Mouse (Mus musculus) liver, embryonic 11.5 days (tissue): Measurements from ENCODE around the gene Sf1. TPM values are rescaled to one million over a fixed set of nuclear protein-coding genes. Genes with fewer than 3 reads are reported as not detected.

Experiments used
- ATAC-seq: fragments of 200-750 bp; cut with Nextera tagmentation; replicated peaks from 2 replicates; pipeline ENCODE4 v1.8.0; 2017; ENCODE audit warnings: moderate number of reproducible peaks, mild to moderate bottlenecking, moderate TSS enrichment, moderate library complexity; ENCODE audit not compliant: low FRiP score
- DNase-seq: peaks from one replicate; pipeline ENCODE4 v3.0.0-alpha.2; 2017; ENCODE audit warnings: low spot score
- H3K27ac ChIP-seq: fragments of 300-500 bp; sonication (generic); 2 replicates; pipeline ENCODE4 v1.5.1; 2014; ENCODE audit warnings: mild to moderate bottlenecking, low read depth, low read length, control low read depth
- H3K27me3 ChIP-seq: fragments of 300-500 bp; sonication (generic); replicated peaks from 2 replicates; pipeline ENCODE4 v1.6.1; 2014; ENCODE audit warnings: low read length, mixed read lengths; ENCODE audit not compliant: control insufficient read depth, insufficient read depth
- H3K36me3 ChIP-seq: fragments of 300-500 bp; sonication (generic); 2 replicates; pipeline ENCODE4 v1.6.1; 2014; ENCODE audit warnings: mild to moderate bottlenecking, low read length, moderate library complexity, mixed read lengths; ENCODE audit not compliant: control insufficient read depth, insufficient read depth
- H3K4me1 ChIP-seq: fragments of 300-500 bp; sonication (generic); replicated peaks from 2 replicates; pipeline ENCODE4 v1.6.1; 2014; ENCODE audit warnings: low read length, mixed read lengths; ENCODE audit not compliant: control insufficient read depth, insufficient read depth
- H3K4me2 ChIP-seq: fragments of 300-500 bp; sonication (generic); 2 replicates; pipeline ENCODE4 v1.6.1; 2014; ENCODE audit warnings: mild to moderate bottlenecking, control low read depth, moderate library complexity
- H3K4me3 ChIP-seq: fragments of 300-500 bp; sonication (generic); 2 replicates; pipeline ENCODE4 v1.5.1; 2014; ENCODE audit warnings: low read depth, low read length, control low read depth
- H3K9ac ChIP-seq: fragments of 300-500 bp; sonication (generic); 2 replicates; pipeline ENCODE4 v1.6.1; 2014; ENCODE audit warnings: low read depth, low read length, control low read depth
- H3K9me3 ChIP-seq: fragments of 300-500 bp; sonication (generic); 2 replicates; pipeline ENCODE4 v1.6.1; 2016; ENCODE audit warnings: low read length, inconsistent platforms, mixed read lengths; ENCODE audit not compliant: control insufficient read depth
- WGBS: fragments of 180-500 bp; shearing (Covaris S2); extraction: QIAGEN DNeasy Blood & Tissue Kit; methylation state at CpG from one replicate; pipeline ENCODE4 v1.1.7; 2014; 5-methylcytosine and 5-hydroxymethylcytosine counted together
- polyA plus RNA-seq: library from polyadenylated mRNA; unstranded; fragments of >200 nt; fragmentation: Nextera tagmentation; extraction: Ambion mirVana; gene quantifications from 2 replicates; pipeline ENCODE4 v1.2.1, GENCODE M21; 2014

Gene Sf1
- polyA plus RNA-seq, 1 experiment from 2014 or later, result 203 TPM

DNA sequence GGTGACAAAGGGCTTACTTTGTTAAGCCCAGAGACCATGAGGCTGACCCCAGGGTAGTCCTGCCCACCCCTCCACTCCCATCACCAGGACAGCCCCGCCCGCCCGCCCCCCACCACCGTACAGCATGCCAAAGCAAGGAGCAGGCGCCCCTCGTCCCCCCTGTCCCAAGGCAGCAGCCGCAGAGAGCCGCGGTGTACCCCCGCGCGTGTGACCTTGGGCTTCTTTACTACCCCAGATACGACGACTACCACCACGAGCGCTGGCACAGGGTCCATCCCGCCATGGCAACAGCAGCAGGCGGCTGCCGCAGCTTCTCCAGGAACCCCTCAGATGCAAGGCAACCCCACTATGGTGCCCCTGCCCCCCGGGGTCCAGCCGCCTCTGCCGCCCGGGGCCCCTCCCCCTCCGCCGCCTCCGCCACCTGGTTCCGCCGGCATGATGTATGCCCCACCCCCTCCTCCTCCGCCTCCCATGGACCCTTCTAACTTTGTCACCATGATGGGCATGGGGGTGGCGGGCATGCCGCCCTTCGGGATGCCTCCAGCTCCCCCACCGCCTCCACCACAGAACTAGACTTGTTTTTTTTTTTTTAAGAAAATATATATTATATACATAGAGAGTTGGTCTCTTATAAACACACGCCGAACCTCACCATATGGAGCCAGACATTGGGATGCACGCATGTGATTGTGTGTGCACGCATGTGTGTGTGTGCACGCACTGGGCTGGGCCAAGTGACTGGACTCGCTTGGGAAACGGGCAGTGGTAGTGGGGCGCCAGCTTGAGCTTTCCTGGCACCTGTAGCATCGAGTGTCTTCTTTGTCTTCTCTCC lies 12.1 kb downstream of the Sf1 start:
- Histone ChIP-seq H3K27ac (no peak overlapping the region), H3K4me2 (no peak overlapping the region), H3K4me3 (no peak overlapping the region), H3K9me3 (no peaks in the 10 kb centered on the region), H3K27me3 (no peaks in the 10 kb centered on the region), H3K4me1 (no peaks in the 10 kb centered on the region; the same call in 1 of the 2 replicates), H3K9ac (no peak overlapping the region), H3K36me3 (peaks cover 76% of the 10 kb centered on the region)
- no peak for DNase-seq
- ATAC-seq, result no peak
- 94% methylated on average over 41 of the region's 42 CpGs for WGBS

DNA sequence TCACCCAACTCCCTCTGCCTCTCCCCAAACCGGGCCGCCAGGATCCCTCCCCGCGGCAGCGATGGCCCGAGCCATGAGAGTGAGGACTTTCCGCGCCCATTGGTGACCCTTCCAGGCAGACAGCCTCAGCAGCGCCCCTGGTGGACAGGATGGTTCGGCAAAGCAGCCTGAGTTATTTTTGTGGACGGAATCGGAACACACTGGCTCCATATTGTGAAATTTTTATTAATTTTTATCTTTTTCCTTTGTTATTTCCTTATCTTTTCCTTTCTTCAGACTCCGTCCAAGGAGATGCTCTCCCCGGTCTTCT lies 12.7 kb downstream of the Sf1 start:
- ATAC-seq (no peak), DNase-seq (no peak)
- no peak overlapping the region for H3K27ac ChIP-seq
- H3K36me3 ChIP-seq, result peaks cover 71% of the 10 kb centered on the region
- WGBS, result 79% methylated on average over 14 of the region's 14 CpGs
- H3K4me3 ChIP-seq, result no peak overlapping the region
- no peaks in the 10 kb centered on the region for H3K27me3 ChIP-seq
- no peaks in the 10 kb centered on the region; the same call in 1 of the 2 replicates for H3K4me1 ChIP-seq
- no peak overlapping the region for H3K9ac ChIP-seq
- no peak overlapping the region for H3K4me2 ChIP-seq
- H3K9me3 ChIP-seq, result no peaks in the 10 kb centered on the region

DNA sequence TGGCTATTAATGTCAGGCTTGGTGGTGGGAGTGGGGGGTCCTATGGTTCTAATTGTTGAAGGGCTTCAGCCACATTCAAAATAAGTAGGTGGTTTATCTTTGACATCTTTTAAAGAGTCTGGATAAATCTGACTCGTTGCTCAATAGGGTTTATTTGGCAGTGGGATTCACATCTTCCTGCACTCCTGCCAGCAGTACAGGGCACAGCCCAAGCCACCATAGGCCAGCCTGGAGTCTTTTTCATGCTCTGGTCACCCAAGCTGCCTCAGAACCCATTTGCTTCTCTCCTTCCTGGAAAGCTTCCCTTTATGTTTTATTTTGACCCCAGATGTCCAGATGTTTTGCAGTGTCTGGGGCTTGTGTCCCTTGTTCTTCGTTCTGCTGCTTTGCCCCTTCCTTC lies 13.2 kb downstream of the Sf1 start:
- DNase-seq (no peak), ATAC-seq (no peak)
- Histone ChIP-seq H3K4me1 (no peaks in the 10 kb centered on the region; the same call in 1 of the 2 replicates), H3K27ac (no peak overlapping the region), H3K9ac (no peak overlapping the region), H3K4me3 (no peak overlapping the region), H3K4me2 (no peak overlapping the region), H3K9me3 (no peaks in the 10 kb centered on the region), H3K27me3 (no peaks in the 10 kb centered on the region), H3K36me3 (peaks cover 67% of the 10 kb centered on the region)
- WGBS, result 74% methylated on average over 2 of the region's 2 CpGs

DNA sequence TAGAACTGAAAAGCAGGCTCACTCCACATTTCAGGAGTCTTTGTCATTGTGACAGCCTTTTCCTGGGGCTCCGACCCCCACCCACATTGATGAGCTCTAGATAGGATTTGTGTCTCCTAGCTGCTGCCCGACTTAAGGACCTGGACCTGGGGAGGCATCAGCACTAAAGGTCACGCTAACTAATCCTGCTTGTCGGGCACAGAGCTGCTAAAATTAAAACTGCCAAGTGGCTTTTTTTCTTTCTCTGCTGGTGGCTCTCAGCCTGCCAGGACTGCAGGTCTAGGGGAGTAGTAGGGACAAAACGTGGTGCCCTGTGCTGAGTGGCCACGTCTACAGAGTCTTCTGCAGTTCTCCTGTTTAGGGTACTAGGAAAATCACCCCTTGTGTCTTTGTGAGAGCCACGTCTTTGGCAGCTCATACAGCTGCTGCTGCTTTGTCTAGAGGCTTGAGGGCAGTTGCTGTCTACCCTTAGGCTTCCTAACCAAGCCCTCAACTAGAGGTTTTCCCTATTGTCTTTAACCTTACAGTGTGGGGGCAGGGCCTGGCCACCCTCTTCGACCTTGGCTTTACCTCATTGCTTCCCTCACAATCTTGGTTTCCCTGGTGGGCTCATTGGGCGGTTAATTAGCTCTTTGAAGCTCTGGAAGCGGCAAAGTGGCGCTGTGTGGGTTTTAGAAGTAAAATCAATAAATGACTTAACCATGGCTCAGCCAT lies 14.0 kb downstream of the Sf1 start:
- H3K9me3 ChIP-seq, result no peaks in the 10 kb centered on the region
- no peak overlapping the region for H3K9ac ChIP-seq
- H3K27me3 ChIP-seq, result no peaks in the 10 kb centered on the region
- 84% methylated on average over 11 of the region's 11 CpGs for WGBS
- DNase-seq, result no peak
- H3K27ac ChIP-seq, result no peak overlapping the region
- ATAC-seq, result no peak
- H3K4me1 ChIP-seq, result no peaks in the 10 kb centered on the region; the same call in 1 of the 2 replicates
- H3K4me2 ChIP-seq, result no peak overlapping the region
- peaks cover 58% of the 10 kb centered on the region for H3K36me3 ChIP-seq
- H3K4me3 ChIP-seq, result no peak overlapping the region

DNA sequence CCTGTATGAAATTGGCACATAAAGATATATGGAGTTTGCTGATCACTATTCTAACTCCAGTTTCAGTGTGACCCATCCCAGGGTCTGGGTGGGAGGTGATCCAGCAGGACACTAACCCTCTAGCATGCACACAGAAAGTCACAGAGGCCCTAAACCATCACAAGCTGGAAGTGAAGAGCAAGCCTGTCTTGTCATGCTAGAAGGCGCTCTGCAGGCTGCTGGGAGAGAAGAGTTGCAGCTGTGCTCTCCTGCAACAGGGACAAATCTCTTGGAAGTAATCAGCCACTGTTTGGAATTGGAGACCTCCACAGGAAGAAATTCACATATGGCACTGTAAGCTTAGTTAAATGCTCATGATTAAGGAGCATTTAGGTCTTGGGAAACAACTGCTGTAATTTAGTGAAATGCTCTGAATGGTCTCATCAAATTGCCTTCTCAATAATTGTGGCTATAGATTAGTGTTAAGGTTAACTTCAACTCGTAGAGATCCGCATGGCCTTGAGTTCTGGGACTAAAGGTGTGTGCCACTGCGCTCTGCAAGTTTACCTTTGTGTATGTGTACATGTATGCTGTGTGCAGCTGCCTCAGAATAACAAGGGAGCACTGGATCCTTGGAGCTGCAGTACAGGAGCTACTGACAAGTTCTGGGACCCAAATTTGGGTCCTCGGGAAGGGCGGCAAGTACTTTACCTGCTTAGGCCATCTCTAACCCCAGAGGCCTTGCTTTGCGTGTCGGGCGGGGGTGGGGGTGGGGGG lies 17.1 kb downstream of the Sf1 start:
- Histone ChIP-seq H3K27ac (no peak overlapping the region), H3K4me1 (peaks cover 15% of the 10 kb centered on the region), H3K4me2 (no peak overlapping the region), H3K9ac (no peak overlapping the region), H3K36me3 (peaks cover 29% of the 10 kb centered on the region), H3K9me3 (no peaks in the 10 kb centered on the region), H3K4me3 (no peak overlapping the region), H3K27me3 (no peaks in the 10 kb centered on the region)
- DNase-seq (no peak), ATAC-seq (no peak)
- WGBS, result 88% methylated on average over 9 of the region's 9 CpGs

DNA sequence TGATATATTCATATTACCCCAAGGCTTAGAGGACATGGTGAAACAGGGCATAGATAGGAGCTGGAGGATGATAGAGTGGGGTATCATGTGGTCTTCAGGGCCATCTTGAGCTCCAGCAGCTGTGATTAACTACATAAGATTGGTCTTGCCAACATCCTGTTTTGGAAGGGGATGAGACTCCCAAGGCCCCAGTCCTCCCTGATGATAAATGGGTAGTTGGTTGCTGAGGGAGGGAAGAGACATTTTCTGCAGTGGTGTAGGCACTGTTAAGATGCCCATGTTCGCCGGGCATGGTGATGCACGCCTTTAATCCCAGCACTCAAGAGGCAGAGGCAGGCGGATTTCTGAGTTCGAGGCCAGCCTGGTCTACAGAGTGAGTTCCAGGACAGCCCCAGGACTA lies 17.7 kb downstream of the Sf1 start:
- H3K9me3 ChIP-seq, result no peaks in the 10 kb centered on the region
- H3K36me3 ChIP-seq, result peaks cover 23% of the 10 kb centered on the region
- H3K4me3 ChIP-seq, result no peak overlapping the region
- no peak overlapping the region; the same call in 1 of the 2 replicates for H3K27ac ChIP-seq
- peaks cover 15% of the 10 kb centered on the region for H3K4me1 ChIP-seq
- DNase-seq (no peak), ATAC-seq (no peak)
- H3K4me2 ChIP-seq, result no peak overlapping the region
- no peaks in the 10 kb centered on the region for H3K27me3 ChIP-seq
- 92% methylated on average over 5 of the region's 5 CpGs for WGBS
- H3K9ac ChIP-seq, result no peak overlapping the region

DNA sequence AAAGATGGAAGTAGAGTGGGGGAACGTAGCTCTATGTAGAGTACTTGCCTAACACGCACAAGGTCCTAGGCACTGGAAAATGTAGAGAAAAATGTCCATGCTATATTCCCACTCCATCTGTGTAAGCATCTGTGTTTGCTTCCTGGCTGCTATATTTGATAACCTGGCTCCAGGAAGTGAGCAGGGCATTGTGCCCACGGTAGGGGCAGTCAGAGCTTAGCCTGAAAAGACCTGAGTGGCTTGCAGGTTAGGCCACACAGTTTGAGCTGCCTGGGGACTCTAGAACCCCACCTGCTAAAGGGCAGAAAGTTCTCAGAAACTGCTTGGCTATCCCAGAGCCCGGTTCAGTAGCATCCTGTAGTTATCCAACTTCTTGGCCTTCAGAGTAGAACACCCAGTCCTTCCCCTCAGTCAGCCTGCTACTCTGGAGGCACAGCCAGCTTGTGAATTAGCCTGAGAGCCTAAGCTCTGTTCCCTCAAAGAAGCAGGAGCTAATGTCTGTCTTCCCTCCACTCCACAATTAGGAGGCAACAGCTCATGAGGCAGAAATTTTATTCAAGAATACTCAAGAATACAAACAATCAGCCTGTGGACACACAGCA lies 18.9 kb downstream of the Sf1 start:
- ATAC-seq (no peak), DNase-seq (no peak)
- Histone ChIP-seq H3K27me3 (no peaks in the 10 kb centered on the region), H3K4me3 (no peak overlapping the region), H3K36me3 (peaks cover 12% of the 10 kb centered on the region), H3K9ac (no peak overlapping the region), H3K4me1 (peaks cover 15% of the 10 kb centered on the region), H3K4me2 (no peak overlapping the region), H3K27ac (no peak overlapping the region), H3K9me3 (no peaks in the 10 kb centered on the region)
- 58% methylated on average over 4 of the region's 4 CpGs for WGBS

DNA sequence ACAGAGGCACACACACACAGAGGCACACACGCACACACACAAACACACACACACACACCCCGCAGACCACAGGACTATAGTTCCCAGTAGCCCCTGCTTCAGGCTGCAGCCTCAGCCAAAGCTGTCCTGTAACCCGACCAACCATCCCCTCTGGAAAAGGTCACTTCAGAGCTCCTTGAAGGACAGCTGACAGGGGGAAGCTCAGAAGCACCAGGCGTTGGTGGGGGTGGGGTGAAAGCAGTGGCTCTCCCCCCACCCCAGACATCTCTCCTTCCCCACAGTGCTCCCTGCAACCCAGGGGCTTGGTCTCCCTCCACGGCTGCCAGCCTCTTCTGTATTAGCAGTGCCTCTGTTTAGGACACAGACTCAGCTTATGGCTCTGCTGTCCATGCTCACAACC lies 20.0 kb downstream of the Sf1 start:
- H3K27ac ChIP-seq, result no peak overlapping the region
- H3K9ac ChIP-seq, result no peak overlapping the region
- 44% methylated on average over 5 of the region's 5 CpGs for WGBS
- H3K4me1 ChIP-seq, result peaks cover 15% of the 10 kb centered on the region
- DNase-seq, result no peak
- H3K36me3 ChIP-seq, result peaks cover 3% of the 10 kb centered on the region; the same call in 1 of the 2 replicates
- H3K9me3 ChIP-seq, result no peaks in the 10 kb centered on the region
- ATAC-seq, result no peak
- no peaks in the 10 kb centered on the region; the same call in 1 of the 2 replicates for H3K27me3 ChIP-seq
- H3K4me2 ChIP-seq, result no peak overlapping the region
- no peak overlapping the region for H3K4me3 ChIP-seq
